Mouse (Mus musculus): ENCODE results near the gene Cryba2. TPM values are rescaled to one million over a fixed set of nuclear protein-coding genes. Genes with fewer than 3 reads are reported as not detected.

The Cryba2 gene
- polyA plus RNA-seq, 1 experiment from 2014 or later: not detected

- Histone ChIP-seq H3K9me3 (replicated peaks; ENCODE audit: control insufficient read depth, low read length) (no peaks in the 10 kb centered on the region), H3K4me3 (ENCODE audit: low read depth, low read length) (no peak overlapping the region), H3K4me2 (no peak overlapping the region), H3K36me3 (ENCODE audit: control insufficient read depth, insufficient read depth, low read length) (no peaks in the 10 kb centered on the region), H3K27me3 (ENCODE audit: control insufficient read depth, insufficient read depth, low read length) (peaks cover 89% of the 10 kb centered on the region), H3K27ac (ENCODE audit: low read depth, low read length) (no peak overlapping the region), H3K9ac (ENCODE audit: low read depth, low read length) (no peak overlapping the region), H3K4me1 (ENCODE audit: control insufficient read depth, insufficient read depth, low read length) (no peaks in the 10 kb centered on the region)
- no peak for ATAC-seq (replicated peaks; ENCODE audit: insufficient number of reproducible peaks, low FRiP score, low TSS enrichment)
- 12% methylated on average over 5 of the region's 8 CpGs for WGBS (ENCODE audit: insufficient replicate concordance)
These were observed 1.4 kb downstream of the Cryba2 start for GRCm38 (mm10) chr1:74891513-74891912.

DNA sequence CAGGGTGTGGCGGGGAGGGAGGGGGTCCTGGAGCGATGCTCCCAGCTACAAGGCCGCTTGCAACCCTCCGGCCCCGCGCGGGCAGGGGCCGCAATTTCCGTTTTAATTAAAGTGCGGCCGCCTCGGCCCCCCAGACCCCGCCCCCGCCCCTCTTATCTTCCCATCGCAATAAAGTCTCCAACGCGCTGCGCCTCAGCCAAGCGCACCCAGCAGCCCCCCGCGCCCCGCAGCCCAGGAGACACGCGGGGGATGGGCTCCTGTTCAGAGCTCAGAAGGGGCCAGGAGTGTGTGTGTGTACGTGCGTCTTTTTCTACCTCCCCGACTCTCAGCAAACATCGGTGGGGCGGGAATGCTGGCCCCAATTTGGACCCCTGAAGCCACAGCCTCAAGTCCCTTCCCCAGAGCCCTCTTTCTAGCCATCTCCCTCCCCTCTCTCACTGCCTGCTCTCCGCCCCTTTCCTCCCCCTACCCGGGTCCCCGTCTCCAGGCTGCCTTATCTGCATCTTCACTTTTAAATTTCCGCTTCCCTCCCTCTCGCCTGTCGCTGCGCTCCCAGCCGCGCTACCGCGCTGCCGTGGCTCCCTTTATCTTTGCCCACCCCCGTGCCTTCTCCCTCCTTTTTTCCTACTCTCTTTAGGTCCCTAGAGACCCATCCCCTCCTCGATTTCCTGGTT is 7.4 kb downstream of the Cryba2 start, which contains the start of gene Fev:
Gene Fev (minus strand): TSS at position 51 of the 674 bp plus-strand sequence.
- Histone ChIP-seq H3K4me1 (ENCODE audit: control insufficient read depth, insufficient read depth, low read length) (peaks cover 17% of the 10 kb centered on the region; the same call in 1 of the 2 replicates), H3K9me3 (replicated peaks; ENCODE audit: control insufficient read depth, low read length) (no peaks in the 10 kb centered on the region), H3K4me3 (ENCODE audit: low read depth, low read length) (peak within 1 kb of the TSS; percentile 50), H3K27me3 (ENCODE audit: control insufficient read depth, insufficient read depth, low read length) (peaks cover 89% of the 10 kb centered on the region), H3K27ac (ENCODE audit: low read depth, low read length) (peak within 1 kb of the TSS; percentile 46; the same call in 1 of the 2 replicates), H3K36me3 (ENCODE audit: control insufficient read depth, insufficient read depth, low read length) (no peaks in the 10 kb centered on the region), H3K4me2 (peak within 1 kb of the TSS; percentile 67), H3K9ac (ENCODE audit: low read depth, low read length) (peak within 1 kb of the TSS; percentile 59)
- under 1% methylated on average over 40 of the region's 43 CpGs for WGBS (ENCODE audit: insufficient replicate concordance)
- no peak; the same call in 1 of the 2 replicates for ATAC-seq (replicated peaks; ENCODE audit: insufficient number of reproducible peaks, low FRiP score, low TSS enrichment)

GRCm38 (mm10) chr1:74884196-74885141 is 8.5 kb downstream of the Cryba2 start:
- ATAC-seq (replicated peaks; ENCODE audit: insufficient number of reproducible peaks, low FRiP score, low TSS enrichment): no peak
- Histone ChIP-seq H3K4me1 (ENCODE audit: control insufficient read depth, insufficient read depth, low read length) (peaks cover 17% of the 10 kb centered on the region; the same call in 1 of the 2 replicates), H3K9me3 (replicated peaks; ENCODE audit: control insufficient read depth, low read length) (no peaks in the 10 kb centered on the region), H3K9ac (ENCODE audit: low read depth, low read length) (peak overlapping the region; percentile 59), H3K36me3 (ENCODE audit: control insufficient read depth, insufficient read depth, low read length) (no peaks in the 10 kb centered on the region), H3K27ac (ENCODE audit: low read depth, low read length) (peak overlapping the region; percentile 46; the same call in 1 of the 2 replicates), H3K27me3 (ENCODE audit: control insufficient read depth, insufficient read depth, low read length) (peaks cover 83% of the 10 kb centered on the region), H3K4me2 (peak overlapping the region; percentile 67), H3K4me3 (ENCODE audit: low read depth, low read length) (peak overlapping the region; percentile 50)
- WGBS (ENCODE audit: insufficient replicate concordance): under 1% methylated on average over 57 of the region's 57 CpGs

- no peak overlapping the region for H3K27ac ChIP-seq (ENCODE audit: low read depth, low read length)
- no peaks in the 10 kb centered on the region for H3K36me3 ChIP-seq (ENCODE audit: control insufficient read depth, insufficient read depth, low read length)
- H3K27me3 ChIP-seq (ENCODE audit: control insufficient read depth, insufficient read depth, low read length): peaks cover 87% of the 10 kb centered on the region
- no peak overlapping the region for H3K9ac ChIP-seq (ENCODE audit: low read depth, low read length)
- H3K4me2 ChIP-seq: 0 out of 2 replicates have a peak overlapping the region, but pooled peaks have one; percentile 67
- no peaks in the 10 kb centered on the region for H3K9me3 ChIP-seq (replicated peaks; ENCODE audit: control insufficient read depth, low read length)
- H3K4me1 ChIP-seq (ENCODE audit: control insufficient read depth, insufficient read depth, low read length): peaks cover 17% of the 10 kb centered on the region; the same call in 1 of the 2 replicates
- ATAC-seq (replicated peaks; ENCODE audit: insufficient number of reproducible peaks, low FRiP score, low TSS enrichment): no peak
- no peak overlapping the region for H3K4me3 ChIP-seq (ENCODE audit: low read depth, low read length)
- WGBS (ENCODE audit: insufficient replicate concordance): 5% methylated on average over 5 of the region's 5 CpGs
These were observed 9.5 kb downstream of the Cryba2 start for GRCm38 (mm10) chr1:74883441-74883840.

DNA sequence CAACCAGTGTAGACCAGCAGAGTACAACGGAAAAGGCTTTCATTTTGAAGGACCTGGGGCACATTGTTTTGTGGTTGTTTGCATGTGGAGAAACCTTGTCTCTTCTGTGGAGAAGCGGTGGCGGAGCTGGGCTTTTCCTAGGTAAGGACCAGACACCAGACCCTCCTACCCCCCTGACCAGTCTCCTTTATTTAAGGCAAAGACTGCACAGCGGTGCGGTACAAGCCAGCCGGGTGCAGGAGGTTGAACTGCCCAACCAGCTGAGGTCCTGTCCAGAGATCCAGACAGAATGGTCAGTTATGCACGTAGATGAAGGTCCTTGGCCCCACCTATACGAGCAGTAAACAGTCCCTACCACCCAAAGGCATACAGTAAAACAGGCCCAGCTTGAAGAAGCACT is 10.1 kb downstream of the Cryba2 start:
- no peaks in the 10 kb centered on the region for H3K9me3 ChIP-seq (replicated peaks; ENCODE audit: control insufficient read depth, low read length)
- no peak for ATAC-seq (replicated peaks; ENCODE audit: insufficient number of reproducible peaks, low FRiP score, low TSS enrichment)
- H3K4me1 ChIP-seq (ENCODE audit: control insufficient read depth, insufficient read depth, low read length): peaks cover 17% of the 10 kb centered on the region; the same call in 1 of the 2 replicates
- no peak overlapping the region for H3K9ac ChIP-seq (ENCODE audit: low read depth, low read length)
- H3K4me2 ChIP-seq: peak overlapping the region; percentile 67
- peak overlapping the region; percentile 40 for H3K4me3 ChIP-seq (ENCODE audit: low read depth, low read length)
- no peaks in the 10 kb centered on the region for H3K36me3 ChIP-seq (ENCODE audit: control insufficient read depth, insufficient read depth, low read length)
- H3K27me3 ChIP-seq (ENCODE audit: control insufficient read depth, insufficient read depth, low read length): peaks cover 87% of the 10 kb centered on the region
- 3% methylated on average over 8 of the region's 8 CpGs for WGBS (ENCODE audit: insufficient replicate concordance)
- no peak overlapping the region for H3K27ac ChIP-seq (ENCODE audit: low read depth, low read length)

DNA sequence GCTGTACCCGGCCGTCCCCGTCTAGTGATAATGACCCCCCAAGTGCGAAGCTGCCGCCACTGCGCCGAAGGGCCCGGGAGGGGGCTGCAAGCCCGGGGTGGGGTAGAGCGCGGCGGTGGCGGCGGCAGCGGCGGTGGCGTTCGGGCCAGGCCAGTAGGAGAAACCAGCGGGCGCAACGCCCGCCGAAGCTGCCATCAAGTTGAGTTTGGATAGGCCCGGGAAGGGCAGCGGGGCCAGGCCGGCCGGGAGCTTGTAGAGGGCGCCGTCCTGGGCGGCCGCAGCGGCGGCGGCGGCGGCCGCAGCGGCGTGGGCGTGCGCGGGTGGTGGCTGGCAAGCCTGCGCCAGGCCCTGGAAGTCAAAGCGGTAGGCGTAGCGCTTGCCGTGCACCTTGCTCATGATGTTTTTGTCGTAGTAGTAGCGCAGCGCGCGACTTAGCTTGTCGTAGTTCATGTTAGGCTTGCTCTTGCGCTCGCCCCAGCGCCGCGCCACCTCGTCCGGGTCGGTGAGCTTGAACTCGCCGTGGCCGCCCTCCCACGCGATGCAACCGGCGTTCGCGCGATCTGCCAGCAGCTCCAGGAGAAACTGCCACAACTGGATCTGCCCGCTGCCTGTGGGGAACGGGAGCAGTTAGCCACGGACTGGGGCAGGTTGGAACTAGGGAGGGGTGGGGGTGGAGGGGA is 10.7 kb downstream of the Cryba2 start:
- H3K9ac ChIP-seq (ENCODE audit: low read depth, low read length): 0 out of 2 replicates have a peak overlapping the region, but pooled peaks have one; percentile 8
- H3K27ac ChIP-seq (ENCODE audit: low read depth, low read length): no peak overlapping the region
- peak overlapping the region; percentile 67 for H3K4me2 ChIP-seq
- peaks cover 83% of the 10 kb centered on the region for H3K27me3 ChIP-seq (ENCODE audit: control insufficient read depth, insufficient read depth, low read length)
- no peaks in the 10 kb centered on the region for H3K36me3 ChIP-seq (ENCODE audit: control insufficient read depth, insufficient read depth, low read length)
- no peaks in the 10 kb centered on the region for H3K9me3 ChIP-seq (replicated peaks; ENCODE audit: control insufficient read depth, low read length)
- H3K4me1 ChIP-seq (ENCODE audit: control insufficient read depth, insufficient read depth, low read length): peaks cover 17% of the 10 kb centered on the region; the same call in 1 of the 2 replicates
- peak overlapping the region; percentile 40 for H3K4me3 ChIP-seq (ENCODE audit: low read depth, low read length)
- no peak for ATAC-seq (replicated peaks; ENCODE audit: insufficient number of reproducible peaks, low FRiP score, low TSS enrichment)
- WGBS (ENCODE audit: insufficient replicate concordance): under 1% methylated on average over 72 of the region's 74 CpGs

DNA sequence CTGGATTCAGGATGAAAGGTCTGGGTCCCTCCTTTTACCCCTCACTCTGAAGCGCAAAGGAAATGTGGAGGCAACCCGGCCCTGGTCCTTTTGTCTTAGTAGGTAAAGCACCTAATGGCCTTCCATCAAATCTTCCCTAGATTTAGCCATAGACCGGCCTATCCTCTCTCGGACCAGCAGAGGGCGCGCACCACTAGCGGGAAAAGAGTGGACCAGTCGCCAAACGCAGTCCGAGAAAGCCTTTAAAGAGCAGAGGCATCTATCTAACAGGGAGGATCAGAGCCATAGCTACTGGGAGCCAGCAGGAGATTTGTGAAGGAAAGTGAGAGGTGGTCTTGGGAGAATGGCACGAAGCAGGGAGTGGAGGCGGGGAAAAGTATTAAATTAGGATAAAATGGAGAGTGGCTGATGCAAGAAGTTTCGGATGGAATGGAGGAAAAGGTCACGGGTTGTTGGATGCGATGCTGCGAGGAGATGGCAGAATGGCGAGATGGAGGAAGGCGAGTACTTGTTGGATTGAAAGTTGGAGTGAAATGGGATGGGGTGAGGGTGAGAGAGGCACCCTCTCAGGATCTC is 12.1 kb downstream of the Cryba2 start:
- WGBS (ENCODE audit: insufficient replicate concordance): 6% methylated on average over 18 of the region's 18 CpGs
- Histone ChIP-seq H3K4me2 (no peak overlapping the region), H3K27ac (ENCODE audit: low read depth, low read length) (no peak overlapping the region), H3K9ac (ENCODE audit: low read depth, low read length) (no peak overlapping the region), H3K36me3 (ENCODE audit: control insufficient read depth, insufficient read depth, low read length) (no peaks in the 10 kb centered on the region), H3K4me1 (ENCODE audit: control insufficient read depth, insufficient read depth, low read length) (peaks cover 17% of the 10 kb centered on the region; the same call in 1 of the 2 replicates), H3K9me3 (replicated peaks; ENCODE audit: control insufficient read depth, low read length) (no peaks in the 10 kb centered on the region), H3K27me3 (ENCODE audit: control insufficient read depth, insufficient read depth, low read length) (peaks cover 71% of the 10 kb centered on the region), H3K4me3 (ENCODE audit: low read depth, low read length) (no peak overlapping the region)
- ATAC-seq (replicated peaks; ENCODE audit: insufficient number of reproducible peaks, low FRiP score, low TSS enrichment): no peak

- no peak for ATAC-seq (replicated peaks; ENCODE audit: insufficient number of reproducible peaks, low FRiP score, low TSS enrichment)
- no peaks in the 10 kb centered on the region for H3K9me3 ChIP-seq (replicated peaks; ENCODE audit: control insufficient read depth, low read length)
- no peak overlapping the region for H3K4me2 ChIP-seq
- 39% methylated on average over 3 of the region's 3 CpGs for WGBS (ENCODE audit: insufficient replicate concordance)
- H3K4me3 ChIP-seq (ENCODE audit: low read depth, low read length): no peak overlapping the region
- peaks cover 40% of the 10 kb centered on the region for H3K27me3 ChIP-seq (ENCODE audit: control insufficient read depth, insufficient read depth, low read length)
- 0 out of 2 replicates have a peak, but pooled peaks cover 3% of the 10 kb centered on the region for H3K4me1 ChIP-seq (ENCODE audit: control insufficient read depth, insufficient read depth, low read length)
- H3K27ac ChIP-seq (ENCODE audit: low read depth, low read length): no peak overlapping the region
- H3K9ac ChIP-seq (ENCODE audit: low read depth, low read length): no peak overlapping the region
- no peaks in the 10 kb centered on the region for H3K36me3 ChIP-seq (ENCODE audit: control insufficient read depth, insufficient read depth, low read length)
These were observed 15.7 kb downstream of the Cryba2 start for GRCm38 (mm10) chr1:74877199-74877598.

Data from heart, embryonic 11.5 days (tissue).